Mouse (Mus musculus) bone marrow macrophage, adult 2 months (primary cell): ENCODE results near the gene Atp6v1c2.

Experiments used
- CTCF ChIP-seq: IDR thresholded peaks from 2 replicates; pipeline ENCODE4 v1.5.1; 2012; ENCODE audit warnings: low read depth, mild to moderate bottlenecking, low read length, moderate library complexity
- POLR2A ChIP-seq: IDR thresholded peaks from 2 replicates; pipeline ENCODE4 v1.6.1; 2012; ENCODE audit warnings: mild to moderate bottlenecking, low read depth, low read length, borderline replicate concordance

- TF ChIP-seq CTCF (peak; percentile 37; the same call in 1 of the 2 replicates), POLR2A (no peak)
These were observed 76.1 kb downstream of the Atp6v1c2 start for GRCm38 (mm10) chr12:17253069-17253468.
